Mouse (Mus musculus): ENCODE measurements around the gene Guf1.
A peak's percentile ranks its signal among the peaks of the same experiment; 100 is the strongest.

The Guf1 gene

GRCm38 (mm10) chr5:69556628-69557403 is at the start of gene Guf1:
TSS of gene Guf1 (plus strand) at chr5:69556923.
- DNase-seq (ENCODE audit: low read depth, low spot score) = peak; percentile 77

GRCm38 (mm10) chr5:69507045-69507444 is 49.7 kb upstream of the Guf1 start:
- DNase-seq (ENCODE audit: low read depth, low spot score) = no peak

GRCm38 (mm10) chr5:69511631-69512030 is 45.1 kb upstream of the Guf1 start:
- no peak for DNase-seq (ENCODE audit: low read depth, low spot score)

- DNase-seq (ENCODE audit: low read depth, low spot score) = no peak
Observed at GRCm38 (mm10) chr5:69512203-69512602, 44.5 kb upstream of the Guf1 start.

- no peak for DNase-seq (ENCODE audit: low read depth, low spot score)
Observed at GRCm38 (mm10) chr5:69520661-69521278, 36.0 kb upstream of the Guf1 start.

GRCm38 (mm10) chr5:69522064-69522463 is 34.7 kb upstream of the Guf1 start:
- DNase-seq (ENCODE audit: low read depth, low spot score) = no peak

DNA sequence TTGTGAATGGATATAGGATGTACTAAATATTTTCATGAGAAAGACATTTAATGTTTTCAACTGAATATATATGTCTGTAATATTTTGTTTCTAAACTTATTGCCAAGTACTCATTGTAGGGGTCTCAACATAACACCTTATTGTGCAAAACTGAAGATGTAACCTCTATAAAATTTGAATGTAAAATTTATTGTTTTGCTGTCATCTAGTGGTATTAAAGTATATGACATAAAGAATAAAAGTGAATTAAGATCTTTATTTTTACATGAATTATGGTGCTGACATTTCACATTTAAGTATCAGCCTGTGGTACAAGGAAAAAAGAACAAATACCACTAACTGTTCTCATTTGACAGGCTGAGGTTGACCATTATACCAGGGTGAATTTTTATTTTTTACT is 32.8 kb upstream of the Guf1 start:
- DNase-seq (ENCODE audit: low read depth, low spot score) = no peak

DNA sequence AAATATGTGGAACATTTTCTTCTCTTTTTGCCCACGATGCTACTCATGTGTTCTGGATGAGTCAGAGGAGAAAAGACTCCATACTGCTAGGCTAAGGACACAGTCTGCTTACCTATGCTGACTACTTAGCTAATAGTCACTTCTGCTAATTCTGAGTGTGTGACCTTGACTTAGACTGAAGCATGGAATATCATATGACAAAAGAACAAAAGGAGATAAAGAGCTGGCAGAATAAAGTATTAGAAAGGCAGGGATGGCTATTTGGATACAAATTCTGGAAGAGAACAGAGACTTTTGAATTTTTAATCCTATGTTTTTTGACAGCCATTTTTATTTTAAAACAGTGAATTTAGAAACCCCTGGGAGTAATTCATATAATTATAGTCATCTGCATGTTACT is 15.0 kb upstream of the Guf1 start:
- no peak for DNase-seq (ENCODE audit: low read depth, low spot score)

DNA sequence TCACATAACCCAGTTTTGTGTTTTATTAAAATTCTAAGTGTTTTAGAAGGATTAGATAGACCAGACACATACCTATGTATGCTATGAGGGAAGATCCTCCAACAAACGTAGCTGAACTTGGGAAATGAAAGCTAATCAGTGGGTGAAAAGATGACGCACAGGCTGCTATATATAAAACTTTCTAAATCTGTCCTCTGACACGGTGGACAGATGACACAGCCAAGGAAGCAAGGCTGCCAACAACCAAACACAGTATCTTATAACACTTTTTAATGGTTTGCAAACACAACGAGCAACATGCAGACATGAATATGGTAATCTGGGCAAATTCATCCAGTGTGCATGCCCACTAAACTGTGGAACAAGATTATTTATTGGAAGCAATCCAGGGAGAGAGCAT is 14.2 kb upstream of the Guf1 start, which contains the start of gene Yipf7:
TSS of gene Yipf7 (minus strand) at position 160 of the 400 bp plus-strand sequence.
- no peak for DNase-seq (ENCODE audit: low read depth, low spot score)

- DNase-seq (ENCODE audit: low read depth, low spot score) = no peak
Observed at GRCm38 (mm10) chr5:69557404-69557935, 747 bp downstream of the Guf1 start.

- peak; percentile 70 for DNase-seq (ENCODE audit: low read depth, low spot score)
Observed at GRCm38 (mm10) chr5:69591640-69592461, 35.1 kb downstream of the Guf1 start, which contains the start of gene Gnpda2. TSS of gene Gnpda2 (minus strand) at chr5:69592340.

DNA sequence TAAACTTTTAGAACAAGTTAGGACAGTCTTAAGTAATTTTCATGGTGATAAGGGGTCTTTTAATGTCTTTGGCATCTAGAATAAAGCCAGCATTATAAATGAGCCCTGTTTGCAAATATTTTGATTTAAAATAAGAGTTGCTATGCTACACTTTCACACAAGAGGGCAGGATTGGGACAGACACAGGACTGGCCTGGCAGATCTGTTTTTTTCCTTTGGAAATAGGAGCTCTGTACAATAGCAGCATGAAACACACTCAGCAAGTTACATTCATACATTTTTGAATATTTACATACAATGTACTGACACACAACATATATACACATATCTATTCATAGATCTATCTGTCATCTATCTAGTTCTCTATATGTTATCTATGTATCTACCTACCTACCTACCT is 44.3 kb downstream of the Guf1 start:
- DNase-seq (ENCODE audit: low read depth, low spot score) = no peak

DNA sequence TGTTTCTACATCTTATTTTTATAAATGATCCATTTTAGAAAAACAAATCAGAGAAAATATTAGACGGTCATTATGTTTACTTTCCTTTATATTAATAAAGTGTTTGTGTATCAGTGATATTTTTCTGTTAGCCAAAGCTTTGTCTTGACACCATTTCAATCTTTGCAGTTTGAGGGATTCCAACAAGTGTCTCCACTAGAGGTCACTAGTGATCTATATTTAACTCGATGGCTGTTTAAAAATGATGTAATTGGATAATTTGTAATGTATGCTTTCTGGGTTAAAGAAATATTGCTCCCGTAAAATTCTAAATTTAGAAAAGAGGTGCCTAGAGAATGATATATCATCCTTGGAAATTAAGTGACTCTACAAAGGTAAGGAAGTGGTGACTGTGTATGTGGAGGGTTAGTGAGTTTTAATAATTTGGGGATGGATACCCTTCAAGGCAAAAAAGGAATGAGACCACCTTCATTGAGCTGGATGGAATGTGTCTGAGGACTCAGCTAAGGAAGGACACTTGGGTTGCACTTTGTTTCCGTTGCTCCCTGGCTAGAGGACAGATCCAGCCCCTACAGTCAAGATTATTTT is 56.6 kb downstream of the Guf1 start:
- no peak for DNase-seq (ENCODE audit: low read depth, low spot score)

- no peak for DNase-seq (ENCODE audit: low read depth, low spot score)
Observed at GRCm38 (mm10) chr5:69620899-69621298, 64.2 kb downstream of the Guf1 start.
